Mouse (Mus musculus) erythroblast, embryonic 14.5 days (primary cell): ENCODE measurements around the gene Gm7075. TPM values are rescaled to one million over a fixed set of nuclear protein-coding genes. Genes with fewer than 3 reads are reported as not detected.
"Not testable (repeated sequence)": the region's sequence is repeated elsewhere in the genome, so short reads cannot be mapped to it uniquely, and the experiment has no call there.

Experiments
- H3K27me3 ChIP-seq: 2 replicates; pipeline ENCODE4 v1.6.1; 2012; ENCODE audit warnings: inconsistent platforms; ENCODE audit not compliant: control insufficient read depth
- H3K36me3 ChIP-seq: 2 replicates; pipeline ENCODE4 v1.6.1; 2012; ENCODE audit warnings: mild to moderate bottlenecking, inconsistent platforms; ENCODE audit not compliant: control insufficient read depth
- H3K4me1 ChIP-seq: 2 replicates; pipeline ENCODE4 v1.6.1; 2012; ENCODE audit warnings: inconsistent platforms; ENCODE audit not compliant: control insufficient read depth
- H3K4me3 ChIP-seq: replicated peaks from 2 replicates; pipeline ENCODE3; 2012; ENCODE audit warnings: moderate library complexity, mild to moderate bottlenecking, inconsistent platforms
- H3K9me3 ChIP-seq: 2 replicates; pipeline ENCODE4 v1.6.1; 2012; ENCODE audit warnings: low read length, inconsistent platforms, mixed read lengths; ENCODE audit not compliant: control insufficient read depth
- GATA1 ChIP-seq: IDR thresholded peaks from 2 replicates; pipeline ENCODE4 v1.6.1; 2012; ENCODE audit warnings: low read length, inconsistent platforms, mixed read lengths
- TAL1 ChIP-seq: IDR thresholded peaks from 3 replicates; pipeline ENCODE4 v1.6.1; 2012; ENCODE audit warnings: low read length, inconsistent platforms, mixed read lengths
- polyA plus RNA-seq: library from polyadenylated mRNA; stranded (reverse); fragments of >175 nt; gene quantifications from 2 replicates; pipeline ENCODE4 v1.2.3, GENCODE M21; 2012

The Gm7075 gene
- not detected in 2 replicates for polyA plus RNA-seq

GRCm38 (mm10) chr10:63421739-63422735 is at the start of gene Gm7075:
TSS of gene Gm7075 (minus strand) at chr10:63421789.
- no peaks in the 10 kb centered on the region for H3K36me3 ChIP-seq
- H3K27me3 ChIP-seq = peaks cover 12% of the 10 kb centered on the region
- peaks cover 48% of the 10 kb centered on the region for H3K4me1 ChIP-seq
- H3K9me3 ChIP-seq = 0 out of 2 replicates have a peak, but pooled peaks cover 2% of the 10 kb centered on the region
- H3K4me3 ChIP-seq = no peak within 1 kb of the TSS
- TF ChIP-seq GATA1 = no peak

- TF ChIP-seq GATA1 (no peak), TAL1 (no peak)
- H3K27me3 ChIP-seq = peaks cover 13% of the 10 kb centered on the region
- no peaks in the 10 kb centered on the region for H3K36me3 ChIP-seq
- no peak overlapping the region for H3K4me3 ChIP-seq
- H3K9me3 ChIP-seq = no peaks in the 10 kb centered on the region
- peaks cover 17% of the 10 kb centered on the region for H3K4me1 ChIP-seq
These were observed 39.3 kb upstream of the Gm7075 start for GRCm38 (mm10) chr10:63460935-63461334.

GRCm38 (mm10) chr10:63457292-63458128 is 35.9 kb upstream of the Gm7075 start:
- H3K9me3 ChIP-seq = no peaks in the 10 kb centered on the region
- peak overlapping the region; percentile 46 for H3K4me3 ChIP-seq
- H3K27me3 ChIP-seq = peaks cover 13% of the 10 kb centered on the region
- H3K36me3 ChIP-seq = no peaks in the 10 kb centered on the region
- TF ChIP-seq TAL1 = no peak
- TF ChIP-seq GATA1 = no peak
- H3K4me1 ChIP-seq = peaks cover 37% of the 10 kb centered on the region

GRCm38 (mm10) chr10:63455110-63455878 is 33.7 kb upstream of the Gm7075 start:
- TF ChIP-seq GATA1 = no peak
- no peak for TF ChIP-seq TAL1
- Histone ChIP-seq H3K36me3 (no peaks in the 10 kb centered on the region), H3K4me3 (no peak overlapping the region)

GRCm38 (mm10) chr10:63453926-63454325 is 32.3 kb upstream of the Gm7075 start:
- H3K36me3 ChIP-seq = no peaks in the 10 kb centered on the region
- peaks cover 11% of the 10 kb centered on the region for H3K27me3 ChIP-seq
- TF ChIP-seq TAL1 (peak; percentile 56), GATA1 (peak; percentile 24; the same call in 1 of the 2 replicates)
- peaks cover 37% of the 10 kb centered on the region for H3K4me1 ChIP-seq
- H3K9me3 ChIP-seq = no peaks in the 10 kb centered on the region
- no peak overlapping the region for H3K4me3 ChIP-seq

More at GRCm38 (mm10) chr10:63455110-63455878, 33.7 kb upstream of the Gm7075 start:
- Histone ChIP-seq H3K27me3 (peaks cover 13% of the 10 kb centered on the region), H3K4me1 (peaks cover 37% of the 10 kb centered on the region), H3K9me3 (no peaks in the 10 kb centered on the region)

- TF ChIP-seq GATA1 = peak; percentile 4
- TF ChIP-seq TAL1 = peak; percentile 82
- H3K36me3 ChIP-seq = peaks cover 11% of the 10 kb centered on the region
- H3K4me1 ChIP-seq = peaks cover 55% of the 10 kb centered on the region
- H3K4me3 ChIP-seq = peak overlapping the region; percentile 57
- peaks cover 20% of the 10 kb centered on the region for H3K9me3 ChIP-seq
- H3K27me3 ChIP-seq = not testable (repeated sequence)
These were observed 23.2 kb upstream of the Gm7075 start for GRCm38 (mm10) chr10:63444602-63445387.

- Histone ChIP-seq H3K4me3 (no peak overlapping the region), H3K27me3 (no peaks in the 10 kb centered on the region), H3K9me3 (peaks cover 14% of the 10 kb centered on the region), H3K4me1 (peaks cover 60% of the 10 kb centered on the region), H3K36me3 (peaks cover 7% of the 10 kb centered on the region)
- TF ChIP-seq TAL1 (no peak), GATA1 (no peak)
These were observed 18.2 kb upstream of the Gm7075 start for GRCm38 (mm10) chr10:63439694-63440228.

GRCm38 (mm10) chr10:63438736-63439262 is 17.2 kb upstream of the Gm7075 start:
- no peak for TF ChIP-seq GATA1
- TF ChIP-seq TAL1 = no peak
- Histone ChIP-seq H3K9me3 (peaks cover 7% of the 10 kb centered on the region), H3K27me3 (no peaks in the 10 kb centered on the region), H3K4me1 (peaks cover 59% of the 10 kb centered on the region), H3K36me3 (peaks cover 6% of the 10 kb centered on the region), H3K4me3 (no peak overlapping the region)
